Mouse (Mus musculus): ENCODE data around the gene Gm6793. TPM values are rescaled to one million over a fixed set of nuclear protein-coding genes. Genes with fewer than 3 reads are reported as not detected.

The Gm6793 gene
- polyA plus RNA-seq, 1 experiment from 2014 or later, result 1.2 TPM

Other genes starting within 250 kb of the Gm6793 start
- 221 and 289 TPM in 2 replicates for gene Cfdp1, start 160.7 kb downstream of the Gm6793 start, polyA plus RNA-seq (2014; fragmentation: Nextera tagmentation; extraction: Ambion mirVana)
- gene Tmem170, start 138.3 kb downstream of the Gm6793 start, polyA plus RNA-seq (2014; fragmentation: Nextera tagmentation; extraction: Ambion mirVana), result 10.6 and 11.7 TPM in 2 replicates
- gene Chst5, start 104.6 kb downstream of the Gm6793 start, polyA plus RNA-seq (2014; fragmentation: Nextera tagmentation; extraction: Ambion mirVana), result 0.97 and 1.1 TPM in 2 replicates
- 11.6 and 18.7 TPM in 2 replicates for gene Tmem231, start 81.2 kb downstream of the Gm6793 start, polyA plus RNA-seq (2014; fragmentation: Nextera tagmentation; extraction: Ambion mirVana)
- 170 and 205 TPM in 2 replicates for gene Gabarapl2, start 74.3 kb downstream of the Gm6793 start, polyA plus RNA-seq (2014; fragmentation: Nextera tagmentation; extraction: Ambion mirVana)
- gene Adat1, start 22.7 kb downstream of the Gm6793 start, polyA plus RNA-seq (2014; fragmentation: Nextera tagmentation; extraction: Ambion mirVana), result 8.6 and 10.8 TPM in 2 replicates
- gene Kars, start 3.7 kb downstream of the Gm6793 start, polyA plus RNA-seq (2014; fragmentation: Nextera tagmentation; extraction: Ambion mirVana), result 186 and 260 TPM in 2 replicates
- 23.1 and 27.6 TPM in 2 replicates for gene Terf2ip, start 3.6 kb downstream of the Gm6793 start, polyA plus RNA-seq (2014; fragmentation: Nextera tagmentation; extraction: Ambion mirVana)

All from kidney, embryonic 14.5 days (tissue).